Mouse (Mus musculus): ENCODE measurements at regions not wholly inside any gene's neighbourhood (a gene's known extent, or its start where the extent isn't known, plus 50 kb on each side); places are given as distances from the start of the nearest gene placed in this dataset.

GRCm38 (mm10) chr7:74693049-74693448 is 138.5 kb upstream of the Slco3a1 start:
- no peak for DNase-seq (ENCODE audit: low spot score in 2 of 2)

- no peak for DNase-seq (ENCODE audit: low spot score in 2 of 2)
These were observed 136.1 kb upstream of the Slco3a1 start for GRCm38 (mm10) chr7:74690706-74691105.

DNA sequence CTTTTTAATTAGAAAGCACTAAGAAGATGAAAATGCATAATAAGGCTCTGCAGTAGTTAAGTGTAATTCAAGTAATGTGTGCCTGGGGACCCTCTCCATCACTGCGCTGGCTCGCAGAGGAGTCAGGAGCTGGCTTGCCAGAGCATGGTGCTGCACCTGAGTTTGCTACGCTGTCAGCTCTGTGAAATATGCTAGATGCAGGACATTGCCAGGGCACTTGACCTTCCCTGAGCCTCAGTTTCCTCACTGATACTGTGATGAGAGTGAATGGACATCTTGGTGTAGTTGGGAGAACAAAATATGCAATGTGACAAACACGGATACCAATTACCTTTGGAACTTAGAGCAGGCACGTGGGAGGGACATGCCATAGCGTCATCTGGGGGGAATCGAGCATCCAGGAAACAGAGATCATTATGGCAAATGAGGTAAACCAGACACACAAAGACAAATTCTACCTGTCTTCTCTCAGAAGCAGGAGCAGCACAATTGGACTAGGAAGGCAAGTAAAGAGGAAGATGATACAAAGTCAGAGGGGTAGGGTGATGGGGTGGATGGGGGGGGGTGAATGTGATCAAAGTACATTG is 133.6 kb upstream of the Slco3a1 start:
- no peak for DNase-seq (ENCODE audit: low spot score in 2 of 2)

DNA sequence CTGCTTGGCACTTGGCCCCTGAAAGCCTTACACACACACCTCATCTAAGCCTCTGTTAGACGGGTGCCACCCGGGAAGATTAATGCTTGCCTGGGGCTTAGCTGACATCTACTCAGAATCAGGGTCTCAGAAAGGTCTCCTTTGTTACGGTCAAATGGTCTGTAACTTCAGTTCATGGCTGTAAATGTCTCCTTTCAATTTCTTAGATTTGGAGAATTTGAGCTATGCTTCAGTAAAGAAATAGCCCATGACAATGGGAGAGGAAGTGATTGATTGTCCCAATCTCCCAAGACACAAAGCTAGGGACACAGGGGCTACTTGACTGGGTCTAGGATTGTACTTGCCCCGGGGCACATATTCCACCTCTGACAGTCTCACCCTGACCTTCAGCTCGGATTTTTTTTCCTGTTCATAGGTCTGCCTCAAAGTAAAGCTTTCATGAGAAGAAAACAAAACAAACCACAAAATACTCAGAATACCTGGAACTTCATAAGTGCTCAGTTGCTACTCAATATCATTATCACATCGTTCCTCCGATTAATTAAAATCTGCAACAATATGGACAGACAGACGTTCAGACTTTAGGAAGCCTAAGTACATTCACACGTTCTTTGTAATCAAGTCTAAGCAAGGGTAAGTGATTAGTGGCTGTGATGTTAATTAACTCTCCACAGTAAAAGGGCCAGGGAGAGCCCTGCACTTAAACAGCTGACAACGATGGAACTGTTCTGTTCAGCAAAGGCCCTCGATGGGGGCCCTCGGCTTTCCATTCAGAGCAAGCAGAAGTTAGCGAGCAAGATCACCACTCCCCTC is 132.9 kb upstream of the Slco3a1 start:
- no peak for DNase-seq (ENCODE audit: low spot score in 2 of 2)

- DNase-seq (ENCODE audit: low spot score in 2 of 2): no peak
These were observed 129.4 kb upstream of the Slco3a1 start for GRCm38 (mm10) chr7:74683979-74684378.

- DNase-seq (ENCODE audit: low spot score in 2 of 2): peak; percentile 5 to 21
These were observed 119.2 kb upstream of the Slco3a1 start for GRCm38 (mm10) chr7:74673626-74674295.

- no peak for DNase-seq (ENCODE audit: low spot score in 2 of 2)
These were observed 114.5 kb upstream of the Slco3a1 start for GRCm38 (mm10) chr7:74669110-74669509.

DNA sequence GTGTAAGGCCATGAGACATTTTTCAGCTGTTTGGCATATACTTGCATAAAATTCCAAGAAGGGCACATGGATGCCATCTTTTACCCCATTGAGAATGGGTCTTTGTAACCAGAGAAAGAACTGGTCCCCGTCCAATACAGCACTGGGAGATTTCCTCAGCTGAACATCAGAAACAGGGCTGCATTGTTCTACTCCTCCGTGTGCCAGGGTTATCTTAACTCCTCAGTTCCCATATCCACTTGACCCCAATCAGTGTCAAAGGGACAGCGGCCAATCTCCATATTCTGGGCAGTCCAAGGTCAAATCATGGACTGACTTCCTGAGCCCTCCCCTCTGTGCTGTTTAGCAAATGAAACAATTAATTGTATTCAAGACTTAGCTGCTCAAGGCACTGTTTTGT is 112.5 kb upstream of the Slco3a1 start:
- DNase-seq (ENCODE audit: low spot score in 2 of 2): peak in 1 of 2 experiments; percentile 56

DNA sequence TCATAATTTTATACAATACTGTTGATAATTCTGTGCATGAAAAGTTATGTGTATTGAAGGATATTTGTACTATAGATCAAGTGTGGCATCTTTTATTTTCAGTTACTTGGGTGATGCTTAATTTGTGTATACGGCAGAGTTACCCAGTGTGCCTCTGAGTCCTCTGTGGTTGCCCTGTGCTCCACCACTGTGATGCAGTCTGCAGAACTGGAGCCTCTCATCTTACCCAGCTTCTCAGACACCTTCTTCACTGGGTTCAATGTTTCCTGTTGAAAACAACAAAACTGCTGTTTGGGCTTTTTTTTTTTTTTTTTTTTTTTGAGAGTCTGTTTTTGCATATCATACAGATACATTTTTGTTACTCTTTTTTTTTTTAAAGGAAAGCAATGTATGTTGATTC is 109.2 kb upstream of the Slco3a1 start:
- no peak for DNase-seq (ENCODE audit: low spot score in 2 of 2)

- DNase-seq (ENCODE audit: low spot score in 2 of 2): no peak
These were observed 92.7 kb upstream of the Slco3a1 start for GRCm38 (mm10) chr7:74647310-74647709.

GRCm38 (mm10) chr7:74640171-74640570 is 85.6 kb upstream of the Slco3a1 start:
- DNase-seq (ENCODE audit: low spot score in 2 of 2): no peak

- no peak for DNase-seq (ENCODE audit: low spot score in 2 of 2)
These were observed 77.6 kb upstream of the Slco3a1 start for GRCm38 (mm10) chr7:74632217-74632616.

DNA sequence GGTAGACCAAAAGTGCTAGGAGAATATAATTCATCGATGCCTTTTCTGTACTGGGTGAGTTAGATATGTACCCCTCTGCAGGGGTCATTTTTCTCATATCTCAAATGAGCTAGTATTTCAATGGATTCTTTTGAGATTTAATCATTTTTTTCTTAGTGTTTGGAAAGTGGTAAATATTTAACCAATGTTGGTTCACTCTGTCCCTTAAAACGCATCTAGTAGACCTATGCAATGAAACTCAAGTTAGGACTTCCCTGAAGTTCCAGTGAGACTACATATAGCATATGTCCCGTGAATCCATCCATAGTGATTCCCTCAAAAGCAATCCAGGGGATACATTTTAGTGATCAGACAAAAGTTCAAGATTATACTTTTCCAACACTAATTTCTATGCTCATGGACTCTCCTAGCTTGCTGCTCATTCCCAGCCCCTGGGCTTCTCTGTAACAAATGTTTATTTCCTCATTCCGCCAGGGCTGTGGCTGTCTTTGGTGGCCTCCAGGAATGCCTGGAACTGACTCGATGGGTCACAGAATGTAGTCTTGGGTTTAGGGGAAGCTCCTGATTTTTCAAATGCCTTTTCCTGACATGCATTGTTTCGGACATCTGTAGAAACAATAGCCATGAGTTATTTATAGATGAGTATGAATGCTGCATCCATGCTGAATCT is 74.4 kb upstream of the Slco3a1 start:
- DNase-seq (ENCODE audit: low spot score in 2 of 2): no peak

All from layer of hippocampus, adult 18-20 months (tissue).